In genomic region chr8:128025251-128025856, GRCm38 (mm10) we compare ENCODE assay signal across 7 mouse cellular contexts.
DNase-seq lines count a peak whose midpoint lies in the region; ATAC-seq and TF ChIP-seq lines count a peak whose summit lies in the region.

No protein-coding gene starts in this region.

- no peak overlapping the region for H3K4me3 ChIP-seq in gastrocnemius, adult 2 months
- no peak overlapping the region for H3K4me3 ChIP-seq in hindbrain, embryonic 13.5 days
- no peak overlapping the region for H3K4me3 ChIP-seq in midbrain, embryonic 10.5 days

- no peak for TF ChIP-seq CTCF in gastrocnemius, adult 2 months (IDR thresholded peaks at IDR 0.05)

- H3K27me3 ChIP-seq in hindbrain, embryonic 13.5 days, result no peaks in the 10 kb centered on the region
- H3K27me3 ChIP-seq in midbrain, embryonic 10.5 days (ENCODE audit: low read depth, poor library complexity, severe bottlenecking), result no peaks in the 10 kb centered on the region; the same call in 1 of the 2 replicates

- intact Hi-C loops in gastrocnemius, adult 2 months (cut with DNase I), result no loop called here

- peak overlapping the region; percentile 57 for H3K27ac ChIP-seq in gastrocnemius, adult 2 months
- peak overlapping the region; percentile 72 for H3K27ac ChIP-seq in hindbrain, embryonic 13.5 days
- peak overlapping the region; percentile 81 for H3K27ac ChIP-seq in midbrain, embryonic 10.5 days (replicated peaks)

- H3K4me1 ChIP-seq in hindbrain, embryonic 13.5 days (replicated peaks), result peaks cover 11% of the 10 kb centered on the region
- H3K4me1 ChIP-seq in midbrain, embryonic 10.5 days, result peaks cover 35% of the 10 kb centered on the region

- no peaks in the 10 kb centered on the region for H3K9me3 ChIP-seq in hindbrain, embryonic 13.5 days
- no peaks in the 10 kb centered on the region for H3K9me3 ChIP-seq in midbrain, embryonic 10.5 days (replicated peaks)

- ATAC-seq in hindbrain, embryonic 13.5 days (ENCODE audit: low FRiP score), result peak; percentile 85

- WGBS in hindbrain, embryonic 13.5 days, result 36% methylated on average over 7 of the region's 7 CpGs
- 68% methylated on average over 7 of the region's 7 CpGs for WGBS in midbrain, embryonic 10.5 days

- H3K4me2 ChIP-seq in hindbrain, embryonic 13.5 days, result no peak overlapping the region

- DNase-seq in adrenal gland, postnatal 25 days, result peak; percentile 54
- peak; percentile 83 to 89 for DNase-seq in cerebellum, postnatal 10 days
- DNase-seq in gastrocnemius, adult 2 months, result peak; percentile 64
- DNase-seq in layer of hippocampus, postnatal 10 days (ENCODE audit: low spot score in 2 of 2), result peak; percentile 22 to 52
- DNase-seq in midbrain, embryonic 10.5 days (ENCODE audit: low spot score), result peak; percentile 32
- peak; percentile 66 to 75 for DNase-seq in urinary bladder, postnatal 4 days (ENCODE audit: low spot score in 2 of 2)

- H3K36me3 ChIP-seq in hindbrain, embryonic 13.5 days, result no peaks in the 10 kb centered on the region
- no peaks in the 10 kb centered on the region for H3K36me3 ChIP-seq in midbrain, embryonic 10.5 days

- H3K9ac ChIP-seq in hindbrain, embryonic 13.5 days, result no peak overlapping the region

Comparison
In these comparisons a context has a peak if more than half of its experiments do, and no peak if none do; other contexts are left out.
1. DNase-seq: peak in every context shown above with its lines; median percentile 86 in cerebellum, postnatal 10 days; 70 in urinary bladder, postnatal 4 days; 64 in gastrocnemius, adult 2 months; 54 in adrenal gland, postnatal 25 days; 37 in layer of hippocampus, postnatal 10 days; 32 in midbrain, embryonic 10.5 days.